Mouse (Mus musculus) monocyte, adult 5-6 weeks (primary cell): ENCODE measurements at regions not wholly inside any gene's neighbourhood (a gene's known extent, or its start where the extent isn't known, plus 50 kb on each side); places are given as distances from the start of the nearest gene placed in this dataset.
"Not testable (repeated sequence)": the region's sequence is repeated elsewhere in the genome, so short reads cannot be mapped to it uniquely, and the experiment has no call there.

Experiments
- ATAC-seq: fragments of 153-309, 156-312 bp; replicated peaks from 2 replicates; pipeline ENCODE4 v1.8.0; 2017; ENCODE audit warnings: mild to moderate bottlenecking; ENCODE audit not compliant: low TSS enrichment, insufficient number of reproducible peaks, severe bottlenecking, poor library complexity, low FRiP score

DNA sequence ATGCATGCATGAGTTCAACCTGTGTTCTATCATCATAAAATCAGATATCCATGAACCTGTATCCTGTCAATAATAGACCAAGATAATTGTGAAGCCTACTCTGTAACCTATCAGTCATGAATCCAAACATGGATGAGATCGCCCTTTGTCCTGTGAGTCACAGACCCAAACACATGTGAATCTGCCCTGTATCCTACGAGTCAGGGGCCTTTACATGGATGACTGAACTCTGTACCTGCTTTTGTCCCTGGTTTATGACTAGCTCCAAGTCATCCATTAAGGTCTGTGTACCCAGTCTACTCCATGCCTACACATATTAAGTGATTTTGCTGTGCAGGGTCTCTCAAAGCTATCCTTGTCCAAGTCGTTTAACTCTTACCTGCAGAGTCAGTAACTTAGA lies 187.7 kb upstream of the Tbl1xr1 start:
- no peak for ATAC-seq

DNA sequence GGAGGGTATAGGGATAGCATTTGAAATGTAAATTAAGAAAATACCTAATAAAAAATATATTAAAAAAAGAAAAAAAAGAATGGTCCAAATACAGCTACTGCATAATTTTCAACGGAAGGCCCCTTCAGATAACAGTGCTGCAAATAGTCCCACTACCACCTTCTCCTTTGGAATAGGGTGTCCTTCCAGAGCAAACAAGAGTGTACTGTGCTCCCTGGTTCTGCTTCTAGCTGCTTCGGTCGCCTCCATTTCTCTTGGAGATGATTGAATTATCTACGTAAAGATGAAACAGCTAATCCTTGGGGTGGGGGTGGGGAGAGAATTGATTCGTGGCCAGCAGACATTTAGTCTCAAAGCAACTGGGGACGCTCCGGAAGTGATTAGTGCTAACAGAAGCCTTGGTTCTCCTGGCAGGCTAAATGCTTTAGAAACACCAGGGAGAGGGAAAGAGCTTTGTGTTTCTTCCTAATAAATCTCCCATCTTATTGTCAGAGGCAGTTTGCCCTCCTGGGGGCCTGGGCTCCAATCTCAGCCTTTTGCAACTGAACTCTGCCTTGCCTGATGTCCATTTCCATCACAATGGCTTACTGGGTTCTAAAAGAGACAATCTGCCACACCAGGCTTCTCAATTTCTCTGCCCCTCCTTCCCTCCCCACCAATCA lies 184.5 kb upstream of the Tbl1xr1 start:
- ATAC-seq = no peak

DNA sequence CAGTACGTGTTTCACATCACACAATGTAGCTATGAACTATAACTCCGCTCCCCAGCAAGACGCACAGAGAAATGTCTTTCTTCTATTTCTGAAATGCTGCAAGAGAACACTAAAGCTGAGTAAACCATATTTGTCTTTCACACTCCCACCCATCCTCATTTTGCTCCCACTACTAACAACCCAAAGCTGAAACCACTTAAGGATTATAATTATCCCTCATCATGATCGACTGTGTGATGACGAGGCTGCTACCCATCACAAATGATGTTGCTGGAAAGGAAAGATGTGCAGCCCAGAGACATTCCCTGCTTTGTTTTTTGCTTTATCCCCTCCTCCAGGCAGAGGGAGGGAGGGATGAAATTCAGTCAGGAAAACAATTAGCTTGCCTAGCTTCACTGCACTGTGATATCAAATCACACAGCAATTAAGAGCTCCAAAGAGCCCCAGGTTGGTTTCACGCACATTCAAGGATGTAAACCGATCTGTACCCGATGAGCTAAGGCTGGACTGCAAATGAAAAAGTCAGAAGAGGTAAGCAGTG lies 183.5 kb upstream of the Tbl1xr1 start:
- ATAC-seq = no peak

DNA sequence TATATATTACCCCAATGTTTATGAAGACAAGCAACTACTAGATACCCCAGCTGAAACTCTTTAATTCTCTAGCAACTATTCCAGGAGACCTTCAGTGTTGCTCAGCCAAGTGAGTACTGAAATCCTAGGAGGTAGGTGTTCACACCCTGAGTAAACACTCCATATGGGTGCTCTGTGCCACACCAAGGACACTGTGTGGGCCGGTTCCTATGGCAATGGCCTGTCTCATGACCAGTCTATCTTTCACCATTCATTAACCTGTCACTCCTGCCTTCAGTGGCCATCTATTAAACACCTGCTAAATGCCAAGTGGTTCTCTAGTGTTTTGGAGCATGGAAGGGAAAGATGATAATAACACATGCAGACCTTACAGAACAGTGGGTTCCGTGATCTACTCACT lies 180.9 kb upstream of the Tbl1xr1 start:
- no peak for ATAC-seq

DNA sequence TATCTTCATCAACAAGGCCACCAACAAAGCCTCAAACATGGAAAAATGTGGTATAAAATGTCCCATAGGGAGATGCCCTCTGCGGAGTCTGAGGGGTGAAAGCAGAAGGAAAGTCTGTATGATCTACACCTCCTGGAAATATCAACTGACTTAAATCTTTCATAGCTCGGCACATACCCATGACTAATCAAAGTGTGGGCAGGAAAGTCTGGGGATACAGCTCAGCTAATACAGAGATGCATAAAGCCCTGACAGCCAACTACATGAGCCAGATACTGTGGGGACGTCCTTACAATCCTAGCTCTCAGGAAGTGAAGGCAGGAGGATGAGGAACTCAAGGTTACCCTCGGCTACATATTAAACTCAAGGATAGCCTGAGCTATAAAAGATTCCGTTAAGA lies 178.2 kb upstream of the Tbl1xr1 start:
- ATAC-seq = no peak

DNA sequence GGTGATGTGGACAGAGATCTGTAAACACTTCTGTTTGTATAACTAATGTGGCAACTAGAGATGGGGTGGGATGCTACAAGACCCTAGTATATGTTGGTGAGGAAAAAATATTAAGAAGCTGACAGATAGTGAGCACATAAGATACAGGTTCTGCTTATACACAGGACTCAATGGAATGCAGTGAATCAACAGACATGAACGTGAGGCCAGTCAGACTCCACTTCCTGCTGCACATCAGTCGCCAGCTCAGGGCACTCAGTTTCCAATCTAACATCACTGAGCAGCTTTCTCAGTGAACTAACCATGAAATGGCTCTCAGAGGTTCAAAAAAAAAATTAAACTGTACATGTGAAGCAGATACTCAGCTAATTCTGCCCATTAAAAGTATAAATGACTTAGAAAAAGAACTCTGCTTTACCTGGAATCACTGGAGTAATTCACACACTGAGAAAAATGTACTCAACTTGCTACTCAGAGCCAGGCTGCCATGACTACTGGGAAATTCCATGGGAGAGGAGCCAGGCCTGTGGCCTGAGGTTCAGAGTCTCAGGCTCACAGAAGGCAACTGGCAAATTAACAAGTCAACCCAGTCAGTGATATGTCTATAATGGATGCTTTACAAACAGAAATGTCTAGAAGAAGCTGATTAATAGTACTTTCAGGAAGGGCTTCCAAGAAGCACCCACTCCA lies 170.9 kb upstream of the Tbl1xr1 start:
- no peak for ATAC-seq

DNA sequence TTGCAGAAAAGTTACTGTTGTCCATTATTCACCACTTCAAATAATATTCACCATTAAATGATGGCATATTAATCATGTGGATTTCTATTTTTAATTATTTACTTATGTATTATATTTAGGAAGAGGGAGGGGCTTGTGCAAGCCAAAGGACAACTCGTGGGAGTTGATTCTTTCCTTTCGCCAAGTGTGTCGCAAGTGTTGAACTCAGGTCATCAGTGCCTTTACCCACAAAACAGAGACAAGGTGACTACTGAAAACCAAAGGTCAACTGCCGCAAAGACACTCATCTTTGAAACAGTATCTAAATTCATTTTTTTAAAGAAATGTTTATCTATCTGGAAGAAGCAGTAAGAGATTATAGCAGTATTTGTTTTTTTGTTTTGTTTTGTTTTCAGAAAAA lies 167.6 kb upstream of the Tbl1xr1 start:
- no peak for ATAC-seq

DNA sequence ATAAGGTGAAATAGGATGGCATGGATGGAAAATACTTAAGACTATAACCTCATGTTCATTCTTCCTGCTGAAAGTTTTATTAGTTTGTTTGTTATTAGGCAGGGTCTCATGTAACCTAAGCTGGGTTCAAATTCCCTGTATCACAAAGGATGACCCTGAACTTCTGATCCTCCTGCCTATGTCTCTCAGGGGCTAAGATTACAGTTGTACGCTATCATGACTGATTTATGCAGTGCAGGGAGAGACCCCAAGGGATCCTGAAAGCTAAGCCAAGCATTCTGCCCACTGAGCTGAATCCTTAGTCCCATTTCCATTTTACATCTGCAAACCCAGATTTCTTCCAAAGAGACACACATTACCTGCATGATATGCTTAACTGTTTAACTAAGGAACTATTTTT lies 166.4 kb upstream of the Tbl1xr1 start:
- ATAC-seq = no peak

DNA sequence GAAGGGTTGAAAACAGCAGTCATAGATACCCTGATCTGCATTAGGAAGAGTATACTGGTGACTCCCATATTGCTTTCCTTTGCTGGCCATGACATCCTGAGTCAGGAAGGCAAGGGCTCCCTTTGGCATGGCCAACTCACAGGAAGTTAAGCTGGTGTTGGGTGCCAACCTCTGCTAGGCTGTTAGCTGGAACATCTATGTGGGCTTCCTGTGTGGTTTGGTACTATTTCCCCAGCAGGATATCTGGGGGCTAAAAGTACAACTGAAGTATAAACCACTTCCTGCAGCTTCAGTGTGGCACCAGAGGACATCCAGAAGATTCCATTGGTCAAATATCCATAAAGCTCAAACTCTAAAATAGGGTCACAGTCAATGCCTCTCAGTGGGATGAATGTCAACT lies 165.4 kb upstream of the Tbl1xr1 start:
- peak; percentile 40; the same call in 1 of the 2 replicates for ATAC-seq

DNA sequence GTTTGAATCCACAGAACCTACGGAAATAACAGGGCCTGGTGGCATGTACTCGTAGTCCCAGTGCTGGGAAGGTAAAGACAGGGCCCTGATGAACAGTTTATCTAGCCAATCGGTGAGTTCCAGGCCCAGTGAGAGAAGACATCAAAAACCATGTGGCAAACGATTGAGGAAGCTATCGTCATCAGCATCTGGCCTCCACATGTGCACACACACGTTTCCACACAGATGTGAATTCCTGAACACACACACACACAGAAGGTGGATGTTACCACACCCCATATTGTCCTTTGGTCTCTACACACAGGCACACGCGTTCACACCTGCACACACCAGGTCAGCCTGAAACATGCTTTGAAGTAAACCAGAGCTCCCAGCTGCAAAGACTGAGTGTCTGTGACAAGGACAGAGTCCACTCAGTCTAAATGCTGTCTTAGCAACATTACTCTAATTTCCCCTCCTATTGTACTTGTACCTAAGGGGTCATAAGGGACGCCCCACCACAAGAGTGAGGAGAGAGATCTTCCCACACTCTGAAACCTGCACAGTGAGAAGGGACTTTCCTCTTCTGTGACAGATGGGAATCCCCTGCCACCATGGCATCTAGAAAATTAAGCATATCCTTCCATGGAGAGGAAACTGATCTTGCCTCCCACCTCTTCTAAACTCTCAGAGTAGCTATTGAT lies 159.1 kb upstream of the Tbl1xr1 start:
- ATAC-seq = no peak

DNA sequence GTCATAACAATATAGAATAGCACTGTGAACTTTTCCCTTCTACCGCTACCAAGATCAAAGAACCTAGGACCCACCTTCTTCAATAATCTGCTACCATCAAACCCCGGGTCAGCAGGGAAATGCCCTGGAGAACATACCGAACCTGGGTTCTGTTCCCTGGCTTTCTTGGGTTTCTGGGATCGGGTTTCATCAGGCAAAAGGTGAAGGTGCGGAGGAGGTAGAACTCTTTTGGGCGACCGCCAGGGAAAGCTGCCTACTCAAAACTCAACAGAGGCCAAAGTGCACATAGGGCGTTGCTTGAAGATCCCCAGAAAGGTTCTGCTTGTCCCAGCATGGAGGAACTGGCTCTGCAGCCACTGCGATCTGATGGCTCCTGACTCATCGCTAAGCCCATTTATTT lies 158.0 kb upstream of the Tbl1xr1 start:
- no peak for ATAC-seq

DNA sequence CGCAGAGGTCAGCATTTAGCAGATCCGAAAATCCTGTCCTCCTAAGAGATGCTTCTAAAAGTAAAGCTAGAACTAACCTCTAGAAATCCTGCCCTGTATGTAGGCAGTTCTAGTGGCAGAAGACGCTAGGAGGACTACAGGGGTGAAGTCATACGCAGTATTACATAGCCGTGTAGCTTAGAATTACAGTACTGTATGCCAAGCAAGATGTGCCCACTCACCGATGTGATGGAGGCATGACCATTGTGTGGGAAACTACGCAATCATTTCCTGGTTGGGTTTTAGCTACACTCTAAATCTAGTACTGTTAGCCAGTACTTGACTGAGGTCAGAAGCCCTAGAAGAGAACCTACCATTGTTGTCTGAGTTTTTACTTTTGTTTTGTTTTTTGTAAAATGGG lies 156.5 kb upstream of the Tbl1xr1 start:
- ATAC-seq = no peak

DNA sequence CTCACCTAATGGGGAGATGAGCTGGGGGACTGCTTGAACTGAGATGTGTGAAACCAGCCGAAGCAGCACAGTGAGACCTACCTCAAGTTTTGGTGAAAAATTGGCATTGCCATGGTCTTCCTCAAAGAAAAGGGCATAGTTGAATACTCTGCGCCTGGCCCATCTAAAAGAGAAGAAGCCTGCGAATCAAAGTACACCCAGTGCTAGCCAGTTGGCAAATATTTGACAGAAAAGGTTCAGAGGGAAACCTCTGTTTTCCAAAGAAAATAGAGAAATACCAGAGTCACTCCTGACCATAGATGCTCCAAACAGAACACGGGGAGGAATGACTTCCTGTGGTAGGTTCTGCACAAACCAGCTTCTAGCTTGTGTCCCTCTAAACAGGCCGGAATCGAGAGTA lies 144.5 kb upstream of the Tbl1xr1 start:
- ATAC-seq = no peak

DNA sequence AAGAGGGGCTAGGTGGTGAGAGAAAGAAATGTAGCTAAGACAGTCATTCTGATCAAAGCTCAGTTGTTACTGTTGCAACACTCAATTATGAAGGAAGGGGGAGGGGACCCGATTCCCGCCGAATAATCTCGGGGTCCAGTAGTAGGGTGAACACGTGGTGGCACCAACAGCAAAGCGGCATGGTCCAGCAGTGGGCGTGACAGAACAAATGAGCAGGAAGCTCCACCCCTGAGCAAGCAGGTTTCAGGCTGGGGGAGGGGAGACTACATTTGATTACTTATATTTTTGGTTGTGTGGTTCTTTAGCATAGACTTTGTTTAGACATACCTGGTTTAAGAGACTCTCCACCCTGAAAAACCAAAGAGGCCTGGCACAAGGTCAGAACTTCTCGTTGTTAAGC lies 143.8 kb upstream of the Tbl1xr1 start:
- not testable (repeated sequence) for ATAC-seq

DNA sequence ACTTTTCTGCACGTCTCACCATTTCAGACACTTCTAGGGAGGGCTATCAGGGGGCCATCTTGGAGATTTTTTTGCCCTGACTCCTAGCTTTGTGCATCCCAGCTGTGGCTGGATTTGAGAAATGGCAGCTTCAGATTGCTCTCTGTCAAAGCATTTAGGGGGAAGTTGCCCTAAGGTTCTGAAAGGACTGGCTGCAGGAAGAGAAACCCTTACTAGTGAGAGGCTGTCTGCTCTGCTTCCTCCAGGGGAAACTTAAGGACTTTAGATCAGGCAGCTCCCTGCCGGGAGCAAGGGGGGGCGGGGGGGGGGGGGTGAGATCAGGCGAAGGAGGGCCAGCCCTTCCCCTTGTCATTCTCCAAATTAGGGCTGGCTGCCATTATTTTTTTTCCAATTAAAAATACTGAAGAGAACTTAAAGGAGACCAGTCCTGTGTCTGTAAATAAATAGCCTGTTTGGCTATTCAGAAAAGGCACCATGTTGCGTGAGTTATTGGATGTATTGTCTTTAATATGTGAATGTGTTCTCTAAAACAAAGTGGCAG lies 141.7 kb upstream of the Tbl1xr1 start:
- ATAC-seq = 0 out of 2 replicates have a peak, but pooled peaks have one; percentile 11

DNA sequence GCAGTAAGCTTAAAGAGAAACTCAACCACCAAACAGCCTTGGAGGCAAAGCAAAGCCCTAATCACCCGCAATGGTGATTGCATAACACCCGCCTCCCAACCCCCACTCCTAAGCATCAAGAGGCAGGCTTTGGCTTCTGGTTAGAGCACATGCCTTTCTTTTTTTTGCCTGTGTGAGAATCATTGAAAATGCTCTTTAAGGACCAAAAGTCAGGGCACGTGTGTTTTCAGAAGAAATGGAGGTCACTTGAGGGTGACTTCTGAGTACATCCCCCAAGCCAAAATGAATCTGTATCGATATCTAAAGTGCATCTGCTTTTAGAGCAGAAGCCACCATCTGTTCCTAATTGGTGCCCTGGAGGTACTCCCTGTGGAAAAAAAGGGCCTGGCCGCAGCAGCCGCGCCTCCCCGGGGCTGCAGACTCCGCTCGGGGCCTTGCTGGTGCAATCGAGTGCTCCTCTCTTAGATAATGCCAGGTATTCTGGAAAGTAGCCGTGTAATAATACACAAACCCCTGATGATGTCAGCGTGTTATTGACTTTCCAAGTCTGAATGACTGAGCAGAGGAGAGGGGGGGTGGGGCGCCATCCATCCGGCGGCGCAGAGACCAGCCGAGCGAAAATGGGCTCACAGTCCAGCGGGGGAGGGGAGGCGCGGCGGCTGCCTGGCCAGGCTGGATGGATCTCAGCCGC lies 140.7 kb upstream of the Tbl1xr1 start:
- peak; percentile 81 for ATAC-seq

DNA sequence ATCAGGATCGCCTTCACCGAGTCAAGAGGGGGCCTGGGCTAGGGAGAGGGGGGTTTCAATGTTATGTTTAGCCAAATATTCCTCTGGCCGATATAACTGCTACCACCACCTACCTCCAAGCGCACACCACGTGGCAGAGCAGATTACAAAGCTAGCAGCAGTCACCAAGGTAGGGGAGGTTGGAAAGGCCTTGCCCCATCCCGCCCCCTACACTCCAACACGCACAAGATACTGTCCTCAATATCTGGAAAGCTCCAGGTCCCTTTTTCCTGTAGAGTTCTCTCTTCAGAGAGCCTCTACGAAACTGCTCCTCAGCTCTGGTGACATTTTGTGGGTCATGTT lies 140.2 kb upstream of the Tbl1xr1 start:
- peak; percentile 13; the same call in 1 of the 2 replicates for ATAC-seq

DNA sequence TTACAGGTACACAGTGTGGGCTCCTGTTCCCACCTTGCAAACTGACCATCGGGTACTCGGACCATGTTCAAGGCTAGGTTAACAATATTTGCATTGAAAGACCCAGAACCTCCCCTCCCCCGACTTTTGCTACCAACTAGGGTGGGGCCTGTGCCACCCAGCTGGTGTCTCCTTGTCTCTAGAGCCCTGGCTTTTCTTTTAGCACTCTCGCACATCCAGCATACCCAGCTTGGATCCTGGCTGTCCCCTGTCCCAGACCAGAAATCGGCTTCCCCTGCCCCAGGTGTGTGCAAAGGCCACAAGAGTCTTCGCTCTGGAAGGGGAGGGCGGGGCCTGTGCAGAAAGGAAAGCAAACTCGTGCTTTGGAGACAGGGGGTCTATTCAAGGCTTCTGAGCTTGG lies 139.8 kb upstream of the Tbl1xr1 start:
- ATAC-seq = no peak
